Mouse (Mus musculus) heart, postnatal 25 days (tissue): Measurements from ENCODE around the gene Ctdsp1. TPM values are rescaled to one million over a fixed set of nuclear protein-coding genes. Genes with fewer than 3 reads are reported as not detected.
A peak's percentile ranks its signal among the peaks of the same experiment; 100 is the strongest.

Experiments
- DNase-seq: peaks from one replicate; pipeline ENCODE4 v3.0.0; 2022; ENCODE audit warnings: low spot score
- intact Hi-C: fragments of 180-260 bp; cut with DNase I; formaldehyde crosslinking; loops from one replicate; pipeline ENCODE4 v1.15.1; 2025
- microRNA-seq: library from miRNA; unstranded; fragments of <30 nt; microRNA quantifications from one replicate; pipeline ENCODE4 v1.2.0, GENCODE M21; 2022
- total RNA-seq, 2 experiments: library from RNA; stranded (reverse); gene quantifications; 2 replicates each; pipeline ENCODE4 v1.2.3; 2021

The Ctdsp1 gene
- total RNA-seq, 2 experiments from 2014 or later, result 123 to 139 TPM

DNA sequence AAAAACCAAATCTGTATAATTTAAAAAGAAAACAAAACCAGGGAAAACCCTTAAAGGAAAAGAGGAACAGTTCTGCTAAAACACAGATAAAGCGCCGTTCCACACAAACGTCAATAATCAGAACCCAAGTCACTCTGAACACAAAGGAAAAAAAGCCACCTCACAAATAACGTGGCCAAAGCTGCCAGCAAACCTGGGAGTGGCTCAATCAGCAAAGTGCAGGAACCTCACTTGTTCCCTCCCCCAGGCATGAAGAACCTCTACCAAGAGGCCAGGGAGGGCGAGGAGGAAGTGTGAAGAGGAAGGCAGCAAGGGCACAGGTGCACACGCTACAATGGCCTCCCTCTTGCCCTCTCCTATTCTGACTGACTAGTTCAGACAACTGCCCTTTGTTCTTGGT lies 44.3 kb downstream of the Ctdsp1 start:
- no peak for DNase-seq
- intact Hi-C loops, result no loop called here

DNA sequence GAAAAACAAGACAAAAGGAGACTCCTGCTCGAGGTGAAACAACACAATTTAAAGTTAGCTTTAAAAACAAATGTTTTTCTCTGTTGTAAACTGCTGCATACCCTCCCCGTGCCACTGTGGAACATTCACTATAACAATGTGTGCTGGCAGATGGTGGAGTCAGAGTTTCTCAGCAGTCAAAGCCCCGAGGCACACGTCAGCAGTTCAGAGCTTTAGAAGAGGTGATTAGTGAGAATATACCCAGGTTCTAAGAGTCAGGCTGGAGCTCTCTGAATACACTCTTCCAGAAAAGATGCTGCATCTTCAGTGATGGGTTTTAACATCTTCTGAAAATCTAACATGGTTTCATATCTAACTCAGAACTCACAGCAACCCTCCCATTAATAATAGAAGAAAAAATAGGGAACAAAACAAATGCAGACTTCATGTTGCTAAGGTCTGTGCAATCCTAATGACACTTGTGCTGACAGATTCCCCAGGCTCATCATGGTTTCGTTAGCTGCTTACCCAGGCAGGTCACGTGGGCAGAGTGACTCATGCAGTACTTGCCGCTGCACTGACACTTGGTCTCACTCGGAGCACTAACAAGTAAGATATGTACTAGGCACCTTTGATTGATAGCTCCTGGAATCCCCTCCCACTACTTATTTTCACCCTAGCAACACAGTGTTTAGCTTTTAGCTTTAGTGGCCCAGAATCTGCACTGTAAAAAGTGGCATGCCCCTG lies 46.6 kb downstream of the Ctdsp1 start:
- intact Hi-C loops, result no loop called here
- DNase-seq, result peak; percentile 19

DNA sequence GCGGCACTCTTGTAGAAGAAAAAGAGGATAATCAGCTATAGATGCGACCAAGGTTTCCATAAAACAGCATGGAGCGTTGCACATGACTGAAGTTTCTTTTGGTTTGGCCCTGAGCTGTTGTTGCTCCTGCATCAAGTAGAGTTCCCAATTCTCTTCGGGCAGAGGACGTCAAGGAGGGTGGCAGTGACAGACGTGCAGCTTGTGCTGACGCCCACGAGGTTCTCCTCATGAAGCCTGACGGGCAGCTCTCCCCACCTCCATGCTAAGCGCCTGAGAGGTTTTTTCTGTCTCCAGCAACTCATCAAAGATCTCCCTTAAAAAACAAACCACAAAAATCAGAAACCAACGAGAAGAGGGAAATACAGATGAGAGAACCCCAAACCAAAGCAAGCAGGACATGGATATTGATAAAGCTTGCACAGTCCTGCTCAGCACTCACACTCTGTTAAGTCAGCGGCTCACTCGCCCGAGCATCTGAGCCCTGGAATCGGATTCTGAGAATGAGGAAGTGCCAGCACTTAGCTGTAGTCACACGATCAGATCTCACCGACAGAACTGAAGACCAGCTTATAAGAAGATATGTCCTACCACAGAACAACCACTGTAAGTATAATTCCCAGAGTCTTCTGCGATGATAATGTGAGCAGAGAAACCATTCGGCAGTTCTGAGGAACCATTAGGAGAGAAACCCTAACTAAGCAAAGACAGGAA lies 48.0 kb downstream of the Ctdsp1 start:
- intact Hi-C loops, result no loop called here
- no peak for DNase-seq

DNA sequence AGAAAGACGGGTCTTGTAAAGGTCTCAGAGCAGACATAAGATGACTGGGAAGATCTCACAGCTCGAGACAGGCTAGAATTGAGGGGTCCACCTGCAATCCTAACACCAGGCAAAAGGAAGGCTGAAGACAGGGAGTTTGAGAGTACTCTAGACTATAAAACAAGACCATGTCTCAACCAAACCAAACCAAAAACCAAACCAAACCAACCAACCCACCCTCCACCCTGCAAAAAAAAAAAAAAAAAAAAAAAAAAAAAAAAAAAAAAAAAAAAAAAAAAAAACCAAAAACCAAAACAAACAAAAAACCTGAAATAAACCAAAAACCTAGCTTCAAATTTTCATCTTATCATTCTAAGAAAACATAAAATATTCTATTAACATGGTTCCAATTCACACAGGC lies 53.2 kb downstream of the Ctdsp1 start:
- intact Hi-C loops, result no loop called here
- DNase-seq, result no peak

Small RNA genes lying within 50 kb of the gene (microRNA-seq; reads per million reads assigned to microRNA genes)
- gene Mir26b, result 27,739 reads per million, percentile 97 among the genes with 10 or more reads in this experiment

Other genes with a start within 250 kb of the Ctdsp1 start
- under 1 TPM; 0.10 to 0.11 TPM for gene Cxcr2, start 237.5 kb upstream of the Ctdsp1 start, total RNA-seq
- gene Cxcr1, start 196.9 kb upstream of the Ctdsp1 start, total RNA-seq, result not detected
- 100 to 1,000 TPM; 134 to 140 TPM for gene Arpc2, start 155.4 kb upstream of the Ctdsp1 start, total RNA-seq
- gene Gpbar1, start 113.0 kb upstream of the Ctdsp1 start, total RNA-seq, result not detected
- gene Aamp, start 106.8 kb upstream of the Ctdsp1 start, total RNA-seq, result 10 to 100 TPM; 87.5 to 94.8 TPM
- gene Pnkd, start 106.6 kb upstream of the Ctdsp1 start, total RNA-seq, result 100 to 1,000 TPM; 160 to 161 TPM
- gene Tmbim1, start 85.9 kb upstream of the Ctdsp1 start, total RNA-seq, result 10 to 100 TPM; 38.4 to 41.5 TPM
- under 1 TPM; 0.18 to 0.28 TPM for gene Catip, start 29.4 kb upstream of the Ctdsp1 start, total RNA-seq
- 1 to 10 TPM; 2.5 to 3.2 TPM for gene Slc11a1, start 16.3 kb upstream of the Ctdsp1 start, total RNA-seq
- gene Vil1, start 17.9 kb downstream of the Ctdsp1 start, total RNA-seq, result 1 to 10 TPM in 1 of 2 experiments, under 1 TPM in 1; 0.57 to 1.0 TPM
- gene Cnot9, start 114.5 kb downstream of the Ctdsp1 start, total RNA-seq, result 10 to 100 TPM; 12.5 to 14.7 TPM
- not detected for gene Plcd4, start 151.4 kb downstream of the Ctdsp1 start, total RNA-seq
- 1 to 10 TPM; 7.5 to 9.0 TPM for gene Usp37, start 152.8 kb downstream of the Ctdsp1 start, total RNA-seq
- gene Zfp142, start 196.7 kb downstream of the Ctdsp1 start, total RNA-seq, result 10 to 100 TPM; 12.1 to 12.4 TPM
- gene Bcs1l, start 196.8 kb downstream of the Ctdsp1 start, total RNA-seq, result 10 to 100 TPM; 34.5 to 36.6 TPM
- gene Rnf25, start 209.9 kb downstream of the Ctdsp1 start, total RNA-seq, result 10 to 100 TPM; 16.7 to 20.4 TPM
- 1 to 10 TPM in 1 of 2 experiments, under 1 TPM in 1; 0.73 to 1.1 TPM for gene Stk36, start 209.9 kb downstream of the Ctdsp1 start, total RNA-seq